Mouse (Mus musculus): ENCODE data around the gene Cttn. TPM values are rescaled to one million over a fixed set of nuclear protein-coding genes. Genes with fewer than 3 reads are reported as not detected.

Gene Cttn
- total RNA-seq (2021), result 10 to 100 TPM; 17.9 to 21.6 TPM
- long read RNA-seq, experiment 1, transcript Cttn-202 (18 exons, 3,286 nt), result minor isoform, 10 of 63 reads
- long read RNA-seq, experiment 1, transcript Cttn-201 (17 exons, 2,913 nt), result major isoform, 15 of 63 reads
- long read RNA-seq, experiment 1, partial matches to known transcripts, result 6 of 63 reads
- long read RNA-seq, experiment 1, other reads (novel, unspliced or antisense), result 32 of 63 reads
- long read RNA-seq, experiment 2, transcript Cttn-201 (17 exons, 2,913 nt), result major isoform, 6 of 47 reads
- long read RNA-seq, experiment 2, transcript Cttn-202 (18 exons, 3,286 nt), result minor isoform, 5 of 47 reads
- long read RNA-seq, experiment 2, partial matches to known transcripts, result 2 of 47 reads
- long read RNA-seq, experiment 2, other reads (novel, unspliced or antisense), result 34 of 47 reads

- peak; percentile 89 for DNase-seq (ENCODE audit: low spot score)
Measured at GRCm38 (mm10) chr7:144470545-144471059, at the start of gene Cttn. Gene Cttn, minus strand, starts transcription at chr7:144471009.

GRCm38 (mm10) chr7:144519852-144520251, 49.0 kb upstream of the Cttn start:
- DNase-seq (ENCODE audit: low spot score), result no peak

GRCm38 (mm10) chr7:144516711-144517110, 45.9 kb upstream of the Cttn start:
- no peak for DNase-seq (ENCODE audit: low spot score)

- DNase-seq (ENCODE audit: low spot score), result no peak
Measured at GRCm38 (mm10) chr7:144509090-144509489, 38.3 kb upstream of the Cttn start.

GRCm38 (mm10) chr7:144506807-144507206, 36.0 kb upstream of the Cttn start:
- no peak for DNase-seq (ENCODE audit: low spot score)

- no peak for DNase-seq (ENCODE audit: low spot score)
Measured at GRCm38 (mm10) chr7:144503959-144504358, 33.1 kb upstream of the Cttn start.

GRCm38 (mm10) chr7:144492931-144493330, 22.1 kb upstream of the Cttn start:
- no peak for DNase-seq (ENCODE audit: low spot score)

GRCm38 (mm10) chr7:144490201-144490873, 19.5 kb upstream of the Cttn start:
- no peak for DNase-seq (ENCODE audit: low spot score)

- no peak for DNase-seq (ENCODE audit: low spot score)
Measured at GRCm38 (mm10) chr7:144489067-144489774, 18.4 kb upstream of the Cttn start.

- no peak for DNase-seq (ENCODE audit: low spot score)
Measured at GRCm38 (mm10) chr7:144480314-144480713, 9.5 kb upstream of the Cttn start.

GRCm38 (mm10) chr7:144479569-144479968, 8.8 kb upstream of the Cttn start:
- DNase-seq (ENCODE audit: low spot score), result no peak

GRCm38 (mm10) chr7:144475741-144476140, 4.9 kb upstream of the Cttn start:
- DNase-seq (ENCODE audit: low spot score), result no peak

- DNase-seq (ENCODE audit: low spot score), result no peak
Measured at GRCm38 (mm10) chr7:144473486-144473885, 2.7 kb upstream of the Cttn start.

- DNase-seq (ENCODE audit: low spot score), result no peak
Measured at GRCm38 (mm10) chr7:144471103-144471502, 294 bp upstream of the Cttn start.

- DNase-seq (ENCODE audit: low spot score), result peak; percentile 4
Measured at GRCm38 (mm10) chr7:144469908-144470544, 783 bp downstream of the Cttn start.

- no peak for DNase-seq (ENCODE audit: low spot score)
Measured at GRCm38 (mm10) chr7:144469181-144469641, 1.6 kb downstream of the Cttn start.

- no peak for DNase-seq (ENCODE audit: low spot score)
Measured at GRCm38 (mm10) chr7:144468741-144469140, 2.1 kb downstream of the Cttn start.

GRCm38 (mm10) chr7:144462577-144462976, 8.2 kb downstream of the Cttn start:
- DNase-seq (ENCODE audit: low spot score), result no peak

GRCm38 (mm10) chr7:144461246-144461902, 9.4 kb downstream of the Cttn start:
- DNase-seq (ENCODE audit: low spot score), result no peak

- no peak for DNase-seq (ENCODE audit: low spot score)
Measured at GRCm38 (mm10) chr7:144458881-144459280, 11.9 kb downstream of the Cttn start.

GRCm38 (mm10) chr7:144450661-144451060, 20.1 kb downstream of the Cttn start:
- DNase-seq (ENCODE audit: low spot score), result peak; percentile 25
